Mouse (Mus musculus): ENCODE measurements around the gene Stx5a.

Gene Stx5a

DNA sequence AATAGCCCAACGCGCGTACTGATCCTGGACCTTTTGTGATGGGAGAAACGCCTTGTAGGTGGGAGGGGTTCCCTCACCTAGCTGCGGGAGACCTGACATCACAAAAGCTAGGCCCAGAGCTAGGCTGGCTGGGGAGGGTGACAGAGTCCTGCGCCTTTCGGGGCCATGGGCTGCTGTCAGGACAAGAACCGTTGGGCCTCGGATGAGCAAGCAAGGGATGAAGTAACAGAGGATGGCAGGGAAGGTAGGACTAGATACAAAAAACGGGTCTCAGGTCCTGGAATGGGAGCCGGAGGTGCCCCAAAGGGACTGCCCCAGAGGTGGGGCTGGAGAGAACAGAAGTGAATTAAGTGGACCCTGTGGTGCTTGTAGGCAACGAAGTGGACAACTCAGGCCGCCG is 610 bp upstream of the Stx5a start, which contains the start of gene 1700092M07Rik:
Gene 1700092M07Rik, plus strand, starts transcription at position 116 of the 400 bp plus-strand sequence.
- no peak for DNase-seq (ENCODE audit: low spot score in 2 of 2)

DNA sequence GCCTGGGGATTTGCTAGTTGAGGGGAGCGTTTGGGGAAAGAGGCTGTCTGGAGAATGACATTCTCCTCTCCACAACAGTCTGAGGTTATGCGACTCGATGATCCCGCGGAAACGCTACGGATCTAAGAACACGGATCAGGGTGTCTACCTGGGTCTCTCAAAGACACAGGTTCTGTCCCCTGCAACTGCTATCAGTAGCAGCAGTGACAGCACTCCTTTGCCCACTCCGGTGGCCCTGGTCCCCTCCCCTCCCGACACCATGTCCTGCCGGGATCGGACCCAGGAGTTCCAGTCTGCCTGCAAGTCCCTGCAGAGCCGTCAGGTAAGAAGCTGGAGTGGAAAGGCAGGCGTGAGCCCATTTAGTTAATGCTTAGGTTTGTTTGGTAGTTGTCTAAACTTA is 963 bp downstream of the Stx5a start:
- DNase-seq (ENCODE audit: low spot score in 2 of 2), result no peak

DNA sequence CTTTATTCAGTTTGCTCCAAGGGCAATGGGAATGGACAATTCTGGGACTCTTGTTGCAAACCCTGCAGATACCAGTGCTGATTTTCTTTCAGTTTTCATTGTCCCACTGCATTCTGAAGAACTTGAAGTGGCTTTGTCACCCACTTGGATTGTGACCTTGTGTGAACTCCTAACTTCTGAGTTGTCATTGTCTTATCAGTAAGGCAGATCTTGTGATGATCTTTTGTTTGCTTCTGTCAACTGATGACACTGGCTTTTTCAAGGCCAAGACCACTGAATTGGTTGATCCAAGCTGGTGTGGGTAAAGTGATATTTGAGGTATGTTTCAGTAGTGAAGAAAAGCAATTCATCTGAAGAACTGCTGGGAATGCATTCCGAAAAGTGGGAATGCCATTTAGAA is 4.2 kb downstream of the Stx5a start:
- no peak for DNase-seq (ENCODE audit: low spot score in 2 of 2)

DNA sequence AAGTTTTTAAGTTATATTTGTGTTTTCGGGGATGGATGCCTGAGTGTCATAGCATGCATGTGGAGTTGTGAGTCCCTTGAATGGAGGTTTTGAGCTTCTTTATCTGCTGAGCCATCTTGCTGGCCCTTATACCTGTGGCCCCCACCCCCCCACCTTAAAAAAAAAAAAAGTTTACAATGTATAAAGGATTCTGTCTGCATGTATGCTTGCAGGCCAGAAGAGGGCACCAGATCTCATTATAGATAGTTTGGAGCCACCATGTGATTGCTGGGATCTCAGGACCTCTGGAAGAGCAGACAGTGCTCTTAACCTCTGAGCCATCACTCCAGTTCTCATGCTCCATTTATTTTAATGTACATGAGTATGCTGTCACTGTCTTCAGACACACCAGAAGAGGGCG is 6.2 kb downstream of the Stx5a start:
- DNase-seq (ENCODE audit: low spot score in 2 of 2), result no peak

DNA sequence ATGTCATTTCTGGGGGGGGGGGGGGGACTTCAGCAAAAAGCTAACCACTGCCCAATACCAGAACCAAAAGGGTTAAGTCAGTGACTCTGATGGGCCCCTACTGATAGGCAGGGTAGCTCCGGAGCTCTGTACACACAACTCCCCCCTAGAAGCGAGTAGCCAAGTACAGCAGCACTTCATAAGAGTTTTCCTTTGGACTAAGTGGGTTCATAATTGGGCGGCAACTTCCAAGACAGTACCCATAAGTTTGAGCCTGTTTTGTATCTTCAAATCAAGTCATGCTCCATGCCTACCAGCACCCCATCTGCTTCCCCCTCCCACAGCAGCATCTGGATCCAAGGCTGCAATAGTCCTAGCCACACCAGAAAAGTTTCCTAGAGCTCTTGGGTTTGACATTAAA is 14.4 kb downstream of the Stx5a start:
- DNase-seq (ENCODE audit: low spot score in 2 of 2), result no peak

DNA sequence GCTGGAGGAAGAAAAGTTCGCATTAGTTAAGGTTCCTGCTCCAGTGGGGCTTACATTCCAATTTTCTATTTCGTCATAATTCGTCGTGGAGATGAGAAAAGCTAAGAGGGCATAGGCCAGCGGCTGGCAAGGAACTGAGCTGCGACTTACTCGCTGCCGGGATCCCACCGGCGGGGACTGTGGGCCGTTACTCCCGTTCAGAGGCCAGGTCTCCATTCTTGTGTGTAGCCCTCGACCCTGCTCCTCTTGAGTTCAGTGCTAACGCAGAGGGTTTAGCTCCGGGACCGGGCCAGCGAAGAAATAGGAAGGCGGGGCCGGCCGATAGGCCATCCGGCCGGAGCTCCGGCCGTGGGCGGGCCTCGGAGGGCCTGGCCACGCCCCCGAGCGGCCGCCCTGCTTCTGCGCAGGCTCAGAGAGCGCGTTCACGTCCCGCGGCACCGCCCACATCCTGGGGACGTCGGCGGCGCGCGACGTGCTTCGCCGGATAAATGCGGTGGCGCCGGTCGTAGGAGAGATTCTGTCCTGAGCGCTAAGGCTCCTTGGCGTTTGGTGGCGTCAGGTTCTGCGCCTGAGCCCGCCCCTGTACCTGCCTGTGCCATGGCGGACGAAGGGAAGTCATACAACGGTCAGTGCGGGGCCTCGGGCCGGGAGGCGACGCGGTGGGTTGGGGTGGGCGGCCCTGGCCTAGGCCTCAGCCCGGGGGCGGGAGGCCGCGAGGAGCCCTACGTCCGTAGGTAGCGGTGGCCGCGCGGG is 15.6 kb downstream of the Stx5a start, which contains the start of gene Nxf1:
Gene Nxf1, plus strand, starts transcription at position 439 of the 753 bp plus-strand sequence.
- peak; percentile 90 for DNase-seq (ENCODE audit: low spot score in 2 of 2)

DNA sequence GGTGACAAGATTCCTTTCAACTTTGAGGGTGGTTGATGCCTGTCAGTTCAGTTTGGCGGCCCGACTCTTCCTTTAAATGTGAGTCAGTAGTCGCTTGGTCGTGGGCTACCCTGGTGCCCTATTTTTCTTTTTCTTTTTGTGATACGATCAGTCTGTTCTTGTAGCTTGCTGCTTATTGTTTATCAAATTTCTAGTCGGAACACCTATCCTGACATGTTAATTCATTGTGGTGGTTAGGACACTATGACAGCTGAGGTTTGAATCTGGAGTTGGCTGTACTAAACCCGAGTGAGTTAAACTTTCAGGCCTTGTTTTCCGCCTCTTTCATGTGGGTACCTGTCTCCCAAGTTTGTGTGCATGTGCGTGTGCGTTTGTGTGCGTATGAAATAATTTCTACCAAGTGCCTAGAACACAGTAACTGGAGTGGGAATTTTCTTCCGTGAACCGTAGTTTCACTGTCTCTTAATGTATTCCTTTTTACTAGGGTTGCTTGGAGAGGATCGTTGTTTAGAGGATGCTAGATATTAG is 16.3 kb downstream of the Stx5a start:
- no peak for DNase-seq (ENCODE audit: low spot score in 2 of 2)

DNA sequence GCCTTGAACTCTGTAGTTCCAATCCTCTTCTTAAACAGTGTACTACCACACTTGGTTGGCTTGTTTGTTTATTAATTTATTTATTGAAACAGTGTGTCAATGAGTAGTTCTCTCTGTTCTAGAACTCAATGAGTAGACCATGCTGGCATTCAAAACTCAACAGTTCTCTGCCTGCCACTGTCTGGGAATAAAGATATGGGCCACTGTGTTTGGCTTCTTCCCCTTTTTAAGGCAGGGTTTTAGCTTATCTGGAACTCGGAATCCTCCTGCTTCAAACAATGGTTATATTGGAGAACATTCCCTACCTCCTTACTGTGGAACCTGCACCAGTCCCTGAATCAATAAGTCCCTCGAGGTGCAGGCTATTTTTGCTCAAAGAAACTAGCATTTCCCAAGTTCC is 17.7 kb downstream of the Stx5a start:
- DNase-seq (ENCODE audit: low spot score in 2 of 2), result no peak

DNA sequence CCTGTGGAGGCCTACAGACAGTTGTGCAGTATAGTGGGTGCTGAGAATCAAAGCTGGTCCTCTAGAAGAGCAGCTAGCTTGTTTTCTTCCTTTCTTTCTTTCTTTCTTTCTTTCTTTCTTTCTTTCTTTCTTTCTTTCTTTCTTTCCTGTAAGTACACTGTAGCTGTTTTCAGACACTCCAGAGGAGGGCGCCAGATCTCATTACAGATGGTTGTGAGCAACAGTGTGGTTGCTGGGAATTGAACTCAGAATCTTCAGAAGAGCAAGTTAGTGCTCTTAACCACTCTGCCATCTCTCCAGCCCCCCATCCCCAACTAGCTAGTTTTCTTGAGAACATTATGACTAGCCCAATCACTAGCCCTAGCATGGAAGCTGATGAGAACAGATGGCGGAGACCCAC is 19.5 kb downstream of the Stx5a start:
- DNase-seq (ENCODE audit: low spot score in 2 of 2), result no peak

DNA sequence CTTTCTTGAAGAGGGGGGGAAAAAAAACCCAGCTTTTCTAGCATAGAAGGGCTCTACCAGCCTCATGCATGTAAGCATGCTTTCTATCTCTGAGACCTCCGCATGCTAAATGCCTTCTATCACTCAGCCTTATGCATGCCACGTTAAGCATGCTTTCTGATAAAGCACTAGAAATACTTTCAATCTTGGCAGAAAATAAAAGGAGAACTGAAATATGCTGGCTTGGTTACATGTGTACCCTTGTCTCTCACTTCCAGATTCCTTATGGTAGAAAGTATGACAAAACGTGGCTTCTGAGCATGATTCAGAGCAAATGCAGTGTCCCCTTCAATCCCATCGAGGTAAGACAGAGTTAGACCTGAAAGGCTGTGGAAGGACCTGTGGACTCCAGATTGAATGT is 22.1 kb downstream of the Stx5a start:
- DNase-seq (ENCODE audit: low spot score in 2 of 2), result no peak

DNA sequence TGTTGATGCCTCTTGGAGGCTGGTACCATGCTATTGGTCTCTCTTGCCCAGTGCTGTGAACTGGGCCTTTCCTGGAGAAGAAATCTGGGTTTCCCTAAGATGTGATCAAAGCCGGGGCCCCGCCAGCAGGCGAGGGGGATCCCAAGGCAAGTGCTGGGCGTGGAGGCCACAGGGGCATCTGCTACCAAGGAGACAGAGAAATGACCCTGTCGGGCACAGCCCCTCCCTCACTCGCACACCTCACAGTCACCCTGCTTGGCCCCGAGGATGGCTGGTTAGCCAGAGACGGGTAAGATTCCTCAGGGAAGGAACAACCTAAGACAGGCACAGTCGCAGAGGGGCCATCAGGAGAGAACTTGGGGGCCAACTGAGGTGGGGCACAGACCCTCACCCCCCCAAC is 24.3 kb downstream of the Stx5a start:
- no peak for DNase-seq (ENCODE audit: low spot score in 2 of 2)

DNA sequence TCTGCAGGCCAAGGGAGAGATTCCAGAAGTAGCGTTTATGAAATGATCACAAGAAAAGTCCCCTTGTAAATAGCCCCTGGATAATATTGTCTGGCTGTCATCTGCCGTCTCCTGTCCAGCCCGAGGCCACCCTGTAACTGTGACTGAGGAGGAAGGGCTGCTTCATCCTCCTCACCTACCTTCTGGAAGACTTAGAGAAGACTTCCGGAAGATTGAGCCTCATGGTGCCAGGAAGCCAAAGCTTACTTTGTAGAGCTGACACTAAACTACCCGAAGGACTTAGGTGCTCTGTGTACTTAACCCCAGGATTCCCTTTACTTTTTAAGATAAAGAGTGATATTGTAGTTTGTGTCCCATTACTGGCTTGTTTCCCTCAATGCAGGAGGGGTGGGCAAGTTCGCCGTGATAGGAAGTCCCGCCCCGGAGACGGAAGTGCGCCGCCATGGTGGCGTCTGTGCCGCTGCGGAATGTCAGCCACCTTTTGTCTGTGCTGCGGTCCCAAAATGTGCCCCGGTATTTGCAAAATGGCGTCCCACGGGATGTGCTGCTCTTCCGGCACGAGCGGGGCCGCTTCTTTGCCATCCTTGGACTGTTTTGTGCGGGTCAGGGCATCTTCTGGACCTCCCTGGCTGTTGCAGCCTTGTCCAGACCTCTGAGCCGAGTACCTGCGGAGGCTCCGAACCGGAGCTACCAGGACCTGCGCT is 29.5 kb downstream of the Stx5a start, which contains the start of gene Tmem223:
Gene Tmem223, plus strand, starts transcription at position 430 of the 704 bp plus-strand sequence.
- peak; percentile 72 to 75 for DNase-seq (ENCODE audit: low spot score in 2 of 2)

DNA sequence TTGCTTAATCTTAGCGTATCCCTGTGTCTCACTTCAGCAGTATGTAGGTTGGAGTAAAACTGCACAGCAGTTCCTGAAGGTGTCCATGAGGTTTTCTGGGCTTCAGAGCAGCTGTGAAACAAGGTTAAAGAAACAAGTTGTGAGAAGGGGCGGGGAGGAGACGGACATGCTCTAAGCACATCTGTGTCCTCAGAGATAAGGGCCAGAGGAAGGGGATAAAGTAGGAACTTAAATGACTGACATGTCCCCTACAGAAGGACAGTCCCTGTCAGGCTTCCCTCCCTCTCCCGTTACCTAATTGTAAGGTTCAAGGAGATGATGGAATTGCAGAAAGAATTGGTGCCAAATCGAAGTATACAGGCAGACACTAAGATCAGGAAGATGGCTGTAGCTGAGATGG is 31.8 kb downstream of the Stx5a start:
- no peak for DNase-seq (ENCODE audit: low spot score in 2 of 2)

DNA sequence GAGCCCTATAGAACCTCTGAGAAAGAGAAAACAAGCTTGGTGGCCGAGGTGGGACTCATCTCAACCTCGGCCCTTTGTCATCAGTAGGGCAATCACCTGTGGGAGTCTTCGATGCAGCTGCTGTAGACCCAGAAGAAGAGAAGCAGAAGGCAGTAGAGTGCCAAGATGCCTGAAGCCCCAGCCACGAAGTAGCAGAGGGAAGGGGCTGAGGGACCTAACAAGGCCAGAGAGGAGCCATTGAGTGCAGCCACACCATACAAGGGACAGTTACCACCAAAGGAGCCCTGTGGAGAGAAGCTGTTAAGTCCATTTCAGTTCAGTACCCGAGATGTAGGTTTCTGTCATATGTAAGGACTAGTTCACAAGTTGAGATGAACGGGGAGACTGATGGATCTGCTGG is 32.2 kb downstream of the Stx5a start:
- no peak for DNase-seq (ENCODE audit: low spot score in 2 of 2)

DNA sequence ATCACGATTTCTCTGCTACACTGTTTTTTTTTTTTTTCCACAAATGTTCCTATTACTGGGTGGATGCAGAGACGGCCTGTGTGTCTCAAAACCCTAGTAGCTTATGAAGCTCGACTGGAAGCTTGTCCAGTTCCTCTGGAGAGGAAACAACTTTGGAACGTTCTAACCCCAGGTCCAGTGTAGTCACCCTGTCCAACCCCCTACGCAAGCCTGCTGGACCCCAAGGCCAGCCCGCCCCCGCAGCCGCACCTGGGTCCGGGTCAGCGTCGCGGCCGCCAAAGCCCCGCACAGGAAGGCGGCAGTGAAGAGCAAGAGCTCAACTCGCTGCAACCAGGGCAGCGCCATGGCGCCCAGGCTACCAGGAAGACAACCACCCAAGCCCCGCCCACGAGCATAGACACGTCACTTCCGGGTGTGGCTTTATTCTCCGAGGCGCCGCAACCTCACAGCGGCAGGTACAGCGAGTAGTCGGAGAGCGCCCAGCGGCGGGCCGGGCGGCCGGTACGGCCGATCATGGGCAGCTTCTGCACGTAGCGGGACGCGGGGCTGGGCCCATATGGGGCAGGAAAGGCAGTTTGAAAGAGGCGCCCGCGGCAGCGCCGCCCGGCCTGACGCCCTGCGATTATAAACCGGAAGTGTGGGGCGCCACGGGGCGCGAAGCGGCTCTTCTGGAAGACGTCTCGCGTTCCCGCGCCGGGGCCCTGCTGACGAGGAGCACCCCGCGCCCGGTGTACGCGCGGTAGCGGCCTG is 33.0 kb downstream of the Stx5a start, which contains the start of gene Tmem179b:
Gene Tmem179b, minus strand, starts transcription at position 382 of the 750 bp plus-strand sequence.
- DNase-seq (ENCODE audit: low spot score in 2 of 2), result peak; percentile 94 to 95

DNA sequence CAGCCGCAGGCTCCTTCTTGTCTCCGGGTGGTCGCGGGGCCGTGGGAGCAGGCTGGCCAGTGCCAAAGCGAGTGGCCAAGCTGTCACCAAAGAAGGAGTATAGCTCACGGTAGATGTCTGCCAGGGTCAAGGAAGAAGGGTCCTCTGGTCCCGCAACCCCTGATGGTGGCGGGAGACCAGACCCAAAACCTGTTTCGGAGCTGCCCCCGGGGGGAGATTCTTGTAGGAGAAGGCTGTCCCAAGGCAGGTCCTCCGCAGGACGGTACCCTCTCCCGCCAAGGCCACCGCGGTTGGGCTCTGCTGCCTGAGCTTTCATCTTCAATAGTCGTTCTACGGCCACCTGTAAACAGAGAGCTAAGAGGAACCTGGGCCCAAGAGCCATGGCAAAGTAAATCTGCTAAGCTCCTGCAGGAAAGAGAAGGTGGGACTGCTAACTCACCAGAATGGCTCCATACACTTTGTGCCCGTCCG is 33.8 kb downstream of the Stx5a start:
- DNase-seq (ENCODE audit: low spot score in 2 of 2), result no peak

DNA sequence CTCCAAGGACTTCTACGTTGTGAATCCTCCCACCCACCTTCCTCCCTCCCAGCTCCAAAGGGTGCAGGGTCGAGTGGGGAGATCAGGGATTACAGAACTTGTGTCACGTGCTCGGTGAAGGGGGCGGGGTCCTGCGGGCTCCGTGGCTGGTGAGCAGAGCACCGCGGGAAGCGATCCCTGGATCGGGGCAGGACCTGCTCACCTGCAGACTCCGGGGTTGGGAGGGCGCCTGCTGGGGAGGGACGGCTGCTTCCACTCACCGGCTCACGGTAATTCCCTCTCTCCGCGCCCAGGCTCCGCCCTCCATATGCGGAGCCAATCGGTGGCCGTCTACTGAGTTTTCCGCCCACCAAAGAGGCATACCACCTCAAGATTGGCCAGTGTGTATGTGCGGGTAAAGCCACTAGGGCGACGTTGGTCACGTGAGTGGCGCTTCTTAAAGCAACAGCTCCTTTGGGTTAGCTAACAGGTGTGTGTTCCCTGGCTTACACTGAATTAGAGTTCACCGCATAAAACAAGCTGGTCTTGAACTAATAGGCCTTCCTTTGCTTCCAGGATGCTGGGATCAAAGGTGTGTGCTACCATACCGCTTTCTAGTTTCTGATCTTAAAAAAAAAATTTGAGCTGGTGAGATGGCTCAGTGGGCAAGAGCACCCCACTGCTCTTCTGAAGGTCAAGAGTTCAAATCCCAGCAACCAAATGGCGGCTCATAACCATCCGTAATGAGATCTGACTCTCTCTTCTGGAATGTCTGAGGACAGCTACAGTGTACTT is 45.0 kb downstream of the Stx5a start, which contains the start of gene Taf6l:
Gene Taf6l, minus strand, starts transcription at position 410 of the 774 bp plus-strand sequence.
- DNase-seq (ENCODE audit: low spot score in 2 of 2), result peak; percentile 94 to 96

DNA sequence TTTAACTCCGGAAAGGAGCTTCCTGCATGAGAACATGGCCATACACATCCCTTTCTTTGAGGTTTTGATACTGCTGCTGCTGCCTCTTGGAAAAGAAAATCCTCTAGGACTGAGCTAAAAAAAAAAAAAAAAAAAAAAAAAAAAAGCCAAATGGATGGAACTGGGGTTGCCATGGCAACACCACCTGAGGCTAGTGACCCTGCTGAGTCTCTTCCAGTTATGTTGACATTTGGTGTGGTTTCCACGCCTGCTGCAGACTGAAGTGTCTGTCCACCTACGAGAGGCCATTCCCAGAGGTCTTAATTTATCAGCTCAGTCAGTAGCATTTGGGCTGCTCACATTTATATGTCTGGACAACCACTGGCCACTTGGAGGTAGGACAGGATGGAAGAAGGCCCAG is 47.3 kb downstream of the Stx5a start:
- DNase-seq (ENCODE audit: low spot score in 2 of 2), result no peak

DNA sequence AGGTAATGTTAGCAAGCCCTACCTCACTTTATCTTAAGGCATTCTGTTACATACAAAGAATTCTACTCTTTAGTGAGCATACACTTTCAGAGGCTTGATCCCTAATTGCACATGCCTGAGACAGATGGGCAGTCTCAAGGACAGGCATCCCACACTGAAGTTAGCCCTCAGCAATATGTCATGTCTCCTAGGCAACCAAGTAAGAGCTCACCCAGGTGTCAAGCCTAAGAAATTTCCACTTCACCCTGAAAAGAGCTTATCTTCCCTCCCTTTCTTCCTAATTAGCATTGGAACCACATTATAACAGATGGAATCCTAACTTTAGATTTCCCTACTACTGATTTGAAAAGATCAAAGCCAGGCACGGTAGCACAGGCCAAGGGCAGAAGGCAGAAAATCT is 48.0 kb downstream of the Stx5a start:
- no peak for DNase-seq (ENCODE audit: low spot score in 2 of 2)

DNA sequence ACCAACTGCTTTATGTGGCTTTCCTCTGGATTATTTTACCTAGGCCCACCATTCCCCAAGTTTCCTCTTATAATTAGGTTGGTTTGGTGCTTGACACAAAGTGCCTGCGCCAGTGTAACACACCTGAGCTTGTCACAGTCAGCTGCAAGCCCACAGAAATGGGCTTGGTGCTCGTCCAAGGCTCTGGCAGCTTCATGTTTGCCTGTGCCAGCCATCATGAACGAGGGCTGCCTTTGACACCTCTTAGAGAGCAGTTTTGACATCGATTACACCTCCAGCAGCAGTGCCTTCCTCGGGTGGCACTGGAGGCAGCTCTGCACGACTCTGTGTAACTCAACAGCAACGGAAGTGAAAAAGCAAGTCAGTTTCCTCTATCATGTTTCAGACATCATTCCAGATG is 49.0 kb downstream of the Stx5a start:
- no peak for DNase-seq (ENCODE audit: low spot score in 2 of 2)
